Mouse (Mus musculus) E14TG2a.4 (cell line): ENCODE results near the gene Med21.

Experiments
- CTCF ChIP-seq: conservative IDR thresholded peaks from 2 replicates; pipeline ENCODE4 v1.5.1; 2014; ENCODE audit warnings: low read length
- NANOG ChIP-seq: IDR thresholded peaks from 2 replicates; pipeline ENCODE4 v1.6.1; 2014; ENCODE audit warnings: borderline replicate concordance, low read length, mixed read lengths
- POU5F1 ChIP-seq: IDR thresholded peaks from 2 replicates; pipeline ENCODE4 v1.6.1; 2014; ENCODE audit warnings: low read length, borderline replicate concordance

DNA sequence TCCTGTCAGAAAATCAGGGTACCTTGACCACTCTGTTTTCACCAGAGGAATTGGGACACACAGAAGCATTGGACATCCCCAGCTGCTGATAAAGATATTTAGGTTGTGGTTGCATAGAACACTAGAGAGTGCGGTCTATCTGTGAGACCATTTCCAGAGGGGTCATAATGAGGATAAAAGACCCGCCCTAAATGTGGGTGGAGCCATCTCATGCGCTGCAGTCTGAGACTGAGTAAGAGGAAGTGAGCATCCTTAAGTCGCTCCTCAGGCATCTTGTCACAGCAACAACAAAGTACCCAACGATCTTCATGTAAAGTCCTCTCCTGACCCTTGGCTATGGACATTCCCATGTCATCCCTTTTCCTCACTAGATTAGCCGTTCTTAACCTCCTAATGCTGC is 24.5 kb downstream of the Med21 start:
- no peak for TF ChIP-seq CTCF
- no peak for TF ChIP-seq POU5F1
- TF ChIP-seq NANOG = no peak
